Mouse (Mus musculus) bone marrow macrophage, adult 2 months (primary cell): ENCODE measurements around the gene Fkbp6. TPM values are rescaled to one million over a fixed set of nuclear protein-coding genes. Genes with fewer than 3 reads are reported as not detected.

Experiments
- H3K27ac ChIP-seq: 2 replicates; pipeline ENCODE4 v1.5.1; 2012; ENCODE audit warnings: low read depth, low read length; ENCODE audit not compliant: insufficient read depth
- H3K4me1 ChIP-seq: 2 replicates; pipeline ENCODE4 v1.6.1; 2012; ENCODE audit warnings: low read length; ENCODE audit not compliant: control insufficient read depth, insufficient read depth
- H3K4me3 ChIP-seq: 2 replicates; pipeline ENCODE4 v1.5.1; 2012; ENCODE audit warnings: mild to moderate bottlenecking, low read length, moderate library complexity; ENCODE audit not compliant: insufficient read depth
- CTCF ChIP-seq: IDR thresholded peaks from 2 replicates; pipeline ENCODE4 v1.5.1; 2012; ENCODE audit warnings: low read depth, mild to moderate bottlenecking, low read length, moderate library complexity
- POLR2A ChIP-seq: IDR thresholded peaks from 2 replicates; pipeline ENCODE4 v1.6.1; 2012; ENCODE audit warnings: mild to moderate bottlenecking, low read depth, low read length, borderline replicate concordance
- polyA plus RNA-seq: library from polyadenylated mRNA; stranded (reverse); fragments of >200 nt; gene quantifications from 2 replicates; pipeline ENCODE4 v1.2.4, GENCODE M21; 2012; ENCODE audit not compliant: missing spikeins, insufficient read depth, insufficient read length

Fkbp6 gene
- polyA plus RNA-seq, 1 experiment: not detected

- no peak overlapping the region for H3K4me3 ChIP-seq
- no peak overlapping the region for H3K27ac ChIP-seq
- H3K4me1 ChIP-seq: peaks cover 7% of the 10 kb centered on the region
- TF ChIP-seq POLR2A (no peak), CTCF (no peak)
Measured at GRCm38 (mm10) chr5:135246531-135246930, 103.3 kb downstream of the Fkbp6 start.

- Histone ChIP-seq H3K4me3 (no peak overlapping the region), H3K27ac (no peak overlapping the region), H3K4me1 (peaks cover 17% of the 10 kb centered on the region)
- TF ChIP-seq CTCF: no peak
- TF ChIP-seq POLR2A: no peak
Measured at GRCm38 (mm10) chr5:135243166-135243565, 106.7 kb downstream of the Fkbp6 start.

GRCm38 (mm10) chr5:135242608-135243007 lies 107.2 kb downstream of the Fkbp6 start:
- TF ChIP-seq CTCF (no peak), POLR2A (no peak)
- Histone ChIP-seq H3K27ac (no peak overlapping the region), H3K4me1 (peaks cover 17% of the 10 kb centered on the region), H3K4me3 (no peak overlapping the region)

- Histone ChIP-seq H3K27ac (no peak overlapping the region), H3K4me1 (peaks cover 17% of the 10 kb centered on the region), H3K4me3 (no peak overlapping the region)
- TF ChIP-seq POLR2A (no peak), CTCF (no peak)
Measured at GRCm38 (mm10) chr5:135242136-135242535, 107.7 kb downstream of the Fkbp6 start.

Other genes with a start within 250 kb of the Fkbp6 start
- gene Tbl2, start 200.4 kb downstream of the Fkbp6 start, polyA plus RNA-seq: 5.9 and 6.2 TPM in 2 replicates
- 48.9 and 57.6 TPM in 2 replicates for gene Bcl7b, start 181.8 kb downstream of the Fkbp6 start, polyA plus RNA-seq
- gene Baz1b, start 162.8 kb downstream of the Fkbp6 start, polyA plus RNA-seq: 57.5 and 58.9 TPM in 2 replicates
- not detected in 2 replicates for gene Fzd9, start 98.8 kb downstream of the Fkbp6 start, polyA plus RNA-seq
- gene Trim50, start 3.3 kb upstream of the Fkbp6 start, polyA plus RNA-seq: not detected in 2 replicates
- 8.0 and 11.4 TPM in 2 replicates for gene Nsun5, start 19.9 kb upstream of the Fkbp6 start, polyA plus RNA-seq
- gene Pom121, start 44.5 kb upstream of the Fkbp6 start, polyA plus RNA-seq: 15.0 and 17.5 TPM in 2 replicates
- 50.3 and 59.5 TPM in 2 replicates for gene Hip1, start 195.1 kb upstream of the Fkbp6 start, polyA plus RNA-seq
- not detected in 2 replicates for gene Ccl26, start 213.5 kb upstream of the Fkbp6 start, polyA plus RNA-seq
- 0.71 and 1.1 TPM in 2 replicates for gene Ccl24, start 223.0 kb upstream of the Fkbp6 start, polyA plus RNA-seq